Mouse (Mus musculus) midbrain, postnatal 0 days (tissue): Measurements from ENCODE around the gene Exoc2. TPM values are rescaled to one million over a fixed set of nuclear protein-coding genes. Genes with fewer than 3 reads are reported as not detected.

Source experiments
- ATAC-seq: fragments of 200-750 bp; cut with Nextera tagmentation; 2 replicates; pipeline ENCODE4 v1.8.0; 2017; ENCODE audit warnings: moderate number of reproducible peaks, mild to moderate bottlenecking, moderate TSS enrichment, moderate library complexity; ENCODE audit not compliant: low FRiP score
- DNase-seq: peaks from one replicate; pipeline ENCODE4 v3.0.0-alpha.2; 2015; ENCODE audit warnings: low spot score
- H3K27ac ChIP-seq: fragments of 300-500 bp; sonication (generic); 2 replicates; pipeline ENCODE4 v1.5.1; 2014; ENCODE audit warnings: low read depth, mild to moderate bottlenecking, low read length, mixed read lengths
- H3K27me3 ChIP-seq: fragments of 300-500 bp; sonication (generic); 2 replicates; pipeline ENCODE4 v1.6.1; 2014; ENCODE audit warnings: low read length, control low read depth, mixed read lengths; ENCODE audit not compliant: insufficient read depth
- H3K36me3 ChIP-seq: fragments of 300-500 bp; sonication (generic); 2 replicates; pipeline ENCODE4 v1.6.1; 2014; ENCODE audit warnings: low read length, control low read depth, mixed read lengths; ENCODE audit not compliant: insufficient read depth
- H3K4me1 ChIP-seq: fragments of 300-500 bp; sonication (generic); 2 replicates; pipeline ENCODE4 v1.6.1; 2014; ENCODE audit warnings: mild to moderate bottlenecking, control low read depth, antibody characterized with exemption, low read length, mixed read lengths; ENCODE audit not compliant: insufficient read depth
- H3K4me2 ChIP-seq: fragments of 300-500 bp; sonication (generic); 2 replicates; pipeline ENCODE4 v1.6.1; 2014; ENCODE audit warnings: low read depth, mild to moderate bottlenecking, low read length, mixed read lengths; ENCODE audit not compliant: poor library complexity, severe bottlenecking
- H3K4me3 ChIP-seq: fragments of 300-500 bp; sonication (generic); 2 replicates; pipeline ENCODE4 v1.5.1; 2014; ENCODE audit warnings: low read depth, mild to moderate bottlenecking, low read length, moderate library complexity
- H3K9ac ChIP-seq: fragments of 300-500 bp; sonication (generic); replicated peaks from 2 replicates; pipeline ENCODE4 v1.6.1; 2014; ENCODE audit warnings: mild to moderate bottlenecking, low read length, moderate library complexity, mixed read lengths; ENCODE audit not compliant: poor library complexity, severe bottlenecking
- H3K9me3 ChIP-seq: fragments of 300-500 bp; sonication (generic); 2 replicates; pipeline ENCODE4 v1.6.1; 2016; ENCODE audit warnings: low read length, control low read depth
- CTCF ChIP-seq: IDR thresholded peaks from 2 replicates; pipeline ENCODE4 v1.5.1; 2016; ENCODE audit warnings: antibody characterized with exemption, mild to moderate bottlenecking
- WGBS: fragments of 180-500 bp; shearing (Covaris S2); extraction: QIAGEN DNeasy Blood & Tissue Kit; methylation state at CpG from one replicate; pipeline ENCODE4 v1.1.7; 2014; 5-methylcytosine and 5-hydroxymethylcytosine counted together
- polyA plus RNA-seq: library from polyadenylated mRNA; unstranded; fragments of >200 nt; fragmentation: Nextera tagmentation; extraction: Ambion mirVana; gene quantifications from 2 replicates; pipeline ENCODE4 v1.2.1, GENCODE M21; 2015
- total RNA-seq: library from RNA; depleted of rRNA; stranded (reverse); fragments of >200 nt; gene quantifications from 2 replicates; pipeline ENCODE4 v1.2.3, GENCODE M21; 2014

The Exoc2 gene
- total and polyA plus RNA-seq, 2 experiments from 2014 or later: 40.0 to 57.5 TPM

- 96% methylated on average over 5 of the region's 5 CpGs for WGBS
- no peak for DNase-seq
Observed at GRCm38 (mm10) chr13:30880310-30880709, 93.6 kb downstream of the Exoc2 start.

GRCm38 (mm10) chr13:30879871-30880270 lies 94.0 kb downstream of the Exoc2 start:
- peak; percentile 8 for DNase-seq
- TF ChIP-seq CTCF: no peak

More at GRCm38 (mm10) chr13:30880310-30880709, 93.6 kb downstream of the Exoc2 start:
- Histone ChIP-seq H3K4me2 (no peak overlapping the region), H3K9ac (no peak overlapping the region), H3K4me3 (no peak overlapping the region), H3K27me3 (no peaks in the 10 kb centered on the region), H3K9me3 (no peaks in the 10 kb centered on the region), H3K36me3 (peaks cover 24% of the 10 kb centered on the region), H3K4me1 (no peaks in the 10 kb centered on the region), H3K27ac (no peak overlapping the region)
- TF ChIP-seq CTCF: no peak
- ATAC-seq: no peak

GRCm38 (mm10) chr13:30875825-30876224 lies 98.1 kb downstream of the Exoc2 start:
- Histone ChIP-seq H3K4me2 (no peak overlapping the region), H3K27ac (no peak overlapping the region), H3K9me3 (no peaks in the 10 kb centered on the region), H3K27me3 (no peaks in the 10 kb centered on the region), H3K36me3 (peaks cover 20% of the 10 kb centered on the region), H3K9ac (no peak overlapping the region), H3K4me3 (no peak overlapping the region), H3K4me1 (no peaks in the 10 kb centered on the region)
- no peak for TF ChIP-seq CTCF
- no peak for ATAC-seq
- DNase-seq: no peak
- WGBS: 93% methylated on average over 3 of the region's 3 CpGs

More at GRCm38 (mm10) chr13:30879871-30880270, 94.0 kb downstream of the Exoc2 start:
- Histone ChIP-seq H3K4me2 (no peak overlapping the region), H3K4me1 (no peaks in the 10 kb centered on the region), H3K36me3 (peaks cover 20% of the 10 kb centered on the region), H3K27me3 (no peaks in the 10 kb centered on the region), H3K4me3 (no peak overlapping the region), H3K9ac (no peak overlapping the region), H3K27ac (no peak overlapping the region), H3K9me3 (no peaks in the 10 kb centered on the region)
- WGBS: 86% methylated on average over 1 of the region's 1 CpGs
- no peak for ATAC-seq

GRCm38 (mm10) chr13:30873472-30873871 lies 100.4 kb downstream of the Exoc2 start:
- ATAC-seq (no peak), DNase-seq (no peak)
- no peak overlapping the region for H3K27ac ChIP-seq
- TF ChIP-seq CTCF: no peak
- no peaks in the 10 kb centered on the region for H3K27me3 ChIP-seq
- peaks cover 23% of the 10 kb centered on the region for H3K36me3 ChIP-seq
- H3K9me3 ChIP-seq: no peaks in the 10 kb centered on the region
- H3K4me3 ChIP-seq: no peak overlapping the region
- no peak overlapping the region for H3K9ac ChIP-seq
- WGBS: 64% methylated on average over 1 of the region's 1 CpGs
- no peaks in the 10 kb centered on the region for H3K4me1 ChIP-seq
- H3K4me2 ChIP-seq: no peak overlapping the region

- Histone ChIP-seq H3K9ac (no peak overlapping the region), H3K36me3 (peaks cover 17% of the 10 kb centered on the region), H3K4me2 (no peak overlapping the region), H3K27ac (no peak overlapping the region), H3K9me3 (no peaks in the 10 kb centered on the region), H3K4me3 (no peak overlapping the region), H3K4me1 (no peaks in the 10 kb centered on the region), H3K27me3 (no peaks in the 10 kb centered on the region)
- DNase-seq: no peak
- TF ChIP-seq CTCF: no peak
- no peak for ATAC-seq
Observed at GRCm38 (mm10) chr13:30865486-30865885, 108.4 kb downstream of the Exoc2 start.

- H3K36me3 ChIP-seq: peaks cover 17% of the 10 kb centered on the region; the same call in 1 of the 2 replicates
- H3K27ac ChIP-seq: no peak overlapping the region
- peak; percentile 60 for TF ChIP-seq CTCF
- ATAC-seq: no peak
- no peaks in the 10 kb centered on the region for H3K27me3 ChIP-seq
- H3K9ac ChIP-seq: no peak overlapping the region
- no peak overlapping the region for H3K4me2 ChIP-seq
- no peak overlapping the region for H3K4me3 ChIP-seq
- no peaks in the 10 kb centered on the region for H3K4me1 ChIP-seq
- no peaks in the 10 kb centered on the region for H3K9me3 ChIP-seq
- DNase-seq: no peak
- WGBS: 74% methylated on average over 3 of the region's 3 CpGs
Observed at GRCm38 (mm10) chr13:30864042-30864441, 109.9 kb downstream of the Exoc2 start.
